Mouse (Mus musculus) urinary bladder, postnatal 25 days (tissue): ENCODE data around the gene Itih1.
A peak's percentile ranks its signal among the peaks of the same experiment; 100 is the strongest.

Experiments used
- DNase-seq: peaks from one replicate; pipeline ENCODE4 v3.0.0; 2022; ENCODE audit warnings: low spot score

The Itih1 gene

GRCm38 (mm10) chr14:30904307-30904706 lies 38.8 kb downstream of the Itih1 start:
- DNase-seq: no peak

DNA sequence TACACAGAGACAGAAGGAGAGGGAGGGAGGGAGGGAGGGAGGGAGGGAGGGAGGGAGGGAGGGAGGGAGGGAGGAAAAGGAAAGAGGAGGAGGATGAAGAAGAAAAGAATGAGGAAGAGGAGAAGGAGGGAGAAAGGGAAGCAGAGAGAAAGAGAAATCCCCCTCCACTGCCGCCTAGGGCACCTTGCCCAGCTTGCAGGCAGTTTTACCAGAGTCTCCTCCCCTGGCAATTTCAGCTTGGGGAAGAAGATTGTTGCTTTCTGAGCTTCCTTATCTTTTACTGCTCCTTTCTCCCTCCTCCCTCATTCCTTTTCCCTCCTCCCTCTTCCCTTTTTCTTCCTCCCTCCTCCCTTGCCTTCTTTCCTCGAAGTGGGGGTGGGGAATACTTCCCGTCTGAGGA lies 40.1 kb downstream of the Itih1 start:
- DNase-seq: no peak

- no peak for DNase-seq
Observed at GRCm38 (mm10) chr14:30902628-30903027, 40.5 kb downstream of the Itih1 start.

GRCm38 (mm10) chr14:30899972-30900371 lies 43.1 kb downstream of the Itih1 start:
- DNase-seq: no peak

GRCm38 (mm10) chr14:30888271-30888732 lies 54.8 kb downstream of the Itih1 start:
- DNase-seq: peak; percentile 42

- no peak for DNase-seq
Observed at GRCm38 (mm10) chr14:30886204-30886603, 56.9 kb downstream of the Itih1 start, which contains the start of gene Itih4. Gene Itih4, plus strand, starts transcription at chr14:30886476.

GRCm38 (mm10) chr14:30885298-30885697 lies 57.8 kb downstream of the Itih1 start:
- no peak for DNase-seq

DNA sequence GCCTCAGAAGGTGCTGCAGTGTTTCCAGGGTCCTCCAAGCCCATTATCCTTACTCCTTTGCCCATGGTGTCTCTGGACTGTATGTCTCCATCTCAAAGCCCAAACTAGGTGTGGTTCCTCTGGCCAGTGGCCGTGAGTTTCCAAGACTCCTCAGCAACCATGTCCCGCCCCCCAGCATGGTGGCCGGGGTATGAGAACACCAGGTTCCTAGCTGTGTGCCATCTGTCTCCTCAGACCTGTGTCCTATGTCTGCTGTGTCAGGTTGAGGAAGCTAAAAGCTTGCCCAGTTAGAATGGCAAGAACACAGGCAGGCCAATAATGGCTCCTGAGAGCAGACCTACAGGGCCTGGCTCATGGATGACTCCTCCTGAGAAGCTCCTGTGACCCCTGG lies 61.4 kb downstream of the Itih1 start:
- DNase-seq: no peak

- peak; percentile 57 for DNase-seq
Observed at GRCm38 (mm10) chr14:30880811-30881717, 62.0 kb downstream of the Itih1 start.

DNA sequence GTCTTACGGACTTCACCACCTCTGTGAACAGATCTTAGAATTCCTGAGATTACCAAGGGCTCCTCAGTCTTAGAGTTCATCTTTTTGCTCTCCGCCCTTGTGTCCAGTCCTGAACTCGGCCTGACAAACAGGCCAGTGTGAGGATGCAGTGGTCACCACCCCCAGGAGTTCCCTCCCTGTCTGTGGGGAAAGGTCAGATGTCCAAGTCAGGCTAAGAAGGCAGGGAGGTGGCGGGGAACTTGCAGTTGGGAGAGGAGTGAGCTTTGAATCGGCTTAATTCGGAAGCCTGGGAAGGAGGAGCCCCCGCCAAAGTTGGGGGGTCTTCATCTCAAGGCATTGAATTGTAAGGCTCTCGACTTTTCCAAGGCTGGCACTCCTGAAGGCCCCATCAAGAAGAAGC lies 62.8 kb downstream of the Itih1 start:
- no peak for DNase-seq

GRCm38 (mm10) chr14:30879794-30880193 lies 63.3 kb downstream of the Itih1 start:
- no peak for DNase-seq
